Comparison of ENCODE assay signal across 13 mouse cellular contexts in the genomic region with DNA sequence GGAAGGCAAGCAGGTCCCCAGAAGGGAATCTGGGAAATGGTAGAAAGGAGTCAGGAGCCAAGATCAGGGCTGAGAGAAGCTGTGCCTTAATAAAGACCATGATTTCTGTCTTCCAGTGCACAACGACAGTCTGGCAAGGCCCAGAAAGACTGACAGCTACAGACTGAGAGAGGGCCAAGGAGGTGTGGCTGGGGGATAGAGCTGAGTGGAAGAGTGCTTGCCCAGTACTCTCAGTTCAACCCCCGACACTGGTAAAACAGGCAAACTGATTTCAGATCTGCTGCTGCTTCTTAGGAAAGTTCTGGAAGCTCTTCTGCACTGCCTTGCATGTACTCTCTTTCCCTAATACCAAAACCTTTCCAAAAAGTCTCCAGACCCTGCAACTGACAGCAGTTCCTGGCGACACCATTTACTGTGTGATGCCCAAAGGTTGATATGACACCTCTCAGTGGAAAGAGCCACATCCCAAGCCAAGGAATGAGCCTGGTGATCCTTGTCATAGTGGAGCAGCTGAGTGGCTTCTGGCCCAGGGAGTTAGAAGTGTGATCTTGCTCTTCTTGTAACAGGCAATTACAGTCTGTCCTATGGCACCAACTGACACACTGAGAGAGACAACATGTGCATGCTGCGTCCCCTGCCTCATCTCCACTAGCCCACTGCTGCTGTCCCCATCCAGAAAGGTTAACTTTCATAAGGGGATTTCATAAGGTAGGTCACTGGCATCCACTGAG. TPM values are rescaled to one million over a fixed set of nuclear protein-coding genes. Genes with fewer than 3 reads are reported as not detected.
DNase-seq lines count a peak whose midpoint lies in the region; ATAC-seq and TF ChIP-seq lines count a peak whose summit lies in the region.
"Had no signal": no experiment of that assay in that cellular context is flagged by ENCODE, and none has a peak within 500 bp of the region (broad histone marks: within the 10 kb centered on the region; RNA-seq: fewer than 3 reads in every experiment).

No protein-coding gene starts in this region.

- no peaks in the 10 kb centered on the region for H3K79me2 ChIP-seq in heart, adult 2 months (replicated peaks; ENCODE audit: control insufficient read depth, insufficient read depth, low read length)
- no peaks in the 10 kb centered on the region for H3K79me2 ChIP-seq in myocyte (ENCODE audit: control insufficient read depth, insufficient read depth)

- TF ChIP-seq EP300 in heart, adult 2 months (IDR thresholded peaks at IDR 0.05; ENCODE audit: insufficient read depth, low read depth, low read length) = no peak

- H3ac ChIP-seq in myocyte (ENCODE audit: control insufficient read depth, insufficient read length) = no peak overlapping the region

- no peaks in the 10 kb centered on the region for H3K36me3 ChIP-seq in heart, adult 2 months (ENCODE audit: control insufficient read depth, insufficient read depth, low read length)
- H3K36me3 ChIP-seq in heart, embryonic 12.5 days = no peaks in the 10 kb centered on the region
- H3K36me3 ChIP-seq in lung, embryonic 15.5 days = no peaks in the 10 kb centered on the region
- H3K36me3 ChIP-seq in myocyte (ENCODE audit: control insufficient read depth, insufficient read depth) = no peaks in the 10 kb centered on the region

- ATAC-seq in heart, embryonic 12.5 days (ENCODE audit: insufficient number of reproducible peaks, low FRiP score) = no peak
- ATAC-seq in lung, embryonic 15.5 days (ENCODE audit: borderline replicate concordance, extremely low read depth, low FRiP score, low TSS enrichment) = peak; percentile 44; the same call in 1 of the 2 replicates
- no peak for ATAC-seq in activated CD4-positive, CD25-positive, alpha-beta regulatory T cell, adult 4 months
- ATAC-seq: midbrain, embryonic 16.5 days had no signal

- intact Hi-C loops in heart, adult 2 months (cut with DNase I) = loop anchor here (5.0 kb wide), 1 partner anchor 299 kb away; no protein-coding TSS in a partner anchor
- intact Hi-C loops in gastrocnemius, postnatal 14 days (cut with DNase I; ENCODE audit: low total_unique reads) = no loop called here

- TF ChIP-seq POLR2A in heart, adult 2 months (IDR thresholded peaks at IDR 0.05; ENCODE audit: insufficient read depth, low read depth, low read length) = no peak
- no peak for TF ChIP-seq POLR2A in myocyte (IDR thresholded peaks at IDR 0.05; ENCODE audit: insufficient read length, low read depth)

- H3K4me2 ChIP-seq in heart, embryonic 12.5 days = no peak overlapping the region
- H3K4me2 ChIP-seq in lung, embryonic 15.5 days = no peak overlapping the region
- H3K4me2 ChIP-seq in myocyte (ENCODE audit: low read depth) = peak overlapping the region; percentile 34

- H3K27ac ChIP-seq in heart, adult 2 months = peak overlapping the region; percentile 72
- H3K27ac ChIP-seq in heart, embryonic 12.5 days (ENCODE audit: poor library complexity, severe bottlenecking) = no peak overlapping the region
- H3K27ac ChIP-seq in lung, embryonic 15.5 days = 0 out of 2 replicates have a peak overlapping the region, but pooled peaks have one; percentile 6
- H3K27ac ChIP-seq: macrophage had no signal

- peaks cover 17% of the 10 kb centered on the region for H3K4me1 ChIP-seq in heart, adult 2 months (ENCODE audit: control insufficient read depth, insufficient read depth, low read length)
- H3K4me1 ChIP-seq in heart, embryonic 12.5 days (replicated peaks) = 0 out of 2 replicates have a peak, but pooled peaks cover 4% of the 10 kb centered on the region
- peaks cover 26% of the 10 kb centered on the region for H3K4me1 ChIP-seq in lung, embryonic 15.5 days

- no peaks in the 10 kb centered on the region for H3K27me3 ChIP-seq in heart, adult 2 months (ENCODE audit: control insufficient read depth, insufficient read depth, low read length)
- no peaks in the 10 kb centered on the region for H3K27me3 ChIP-seq in heart, embryonic 12.5 days (replicated peaks)
- H3K27me3 ChIP-seq in lung, embryonic 15.5 days = peaks cover 23% of the 10 kb centered on the region; the same call in 1 of the 2 replicates
- peaks cover 8% of the 10 kb centered on the region for H3K27me3 ChIP-seq in myocyte (ENCODE audit: control insufficient read depth, insufficient read depth, insufficient read length)

- no peak for TF ChIP-seq CTCF in heart, adult 2 months (IDR thresholded peaks at IDR 0.05)

- WGBS in heart, adult 2 months = 52% methylated on average over 4 of the region's 4 CpGs
- WGBS in heart, embryonic 12.5 days = 65% methylated on average over 4 of the region's 4 CpGs
- 46% methylated on average over 4 of the region's 4 CpGs for WGBS in lung, embryonic 15.5 days

- H3K4me3 ChIP-seq in heart, adult 2 months = no peak overlapping the region
- no peak overlapping the region for H3K4me3 ChIP-seq in heart, embryonic 12.5 days
- no peak overlapping the region for H3K4me3 ChIP-seq in lung, embryonic 15.5 days
- H3K4me3 ChIP-seq in myocyte = no peak overlapping the region

- H3K9me3 ChIP-seq in heart, embryonic 12.5 days (replicated peaks) = no peaks in the 10 kb centered on the region
- H3K9me3 ChIP-seq in lung, embryonic 15.5 days = no peaks in the 10 kb centered on the region

- no peak overlapping the region for H3K9ac ChIP-seq in heart, adult 2 months (ENCODE audit: low read depth, low read length)
- H3K9ac ChIP-seq in heart, embryonic 12.5 days = no peak overlapping the region
- H3K9ac ChIP-seq in lung, embryonic 15.5 days = no peak overlapping the region

- DNase-seq in heart, adult 2 months = peak; percentile 35 to 39
- no peak for DNase-seq in lung, postnatal 25 days (ENCODE audit: low spot score)
- DNase-seq in gastrocnemius, postnatal 14 days = peak; percentile 35
- no peak for DNase-seq in ovary, postnatal 36 days (ENCODE audit: low spot score)
- DNase-seq: cerebellum, adult 8-10 months; right cerebral cortex, postnatal 4 days had no signal

TF ChIP-seq in myocyte, 11 proteins besides CTCF, POLR2A, EP300 and RAD21:
- TF ChIP-seq CEBPB (IDR thresholded peaks at IDR 0.05; ENCODE audit: insufficient read depth, poor library complexity, severe bottlenecking) (no peak), MYOG (IDR thresholded peaks at IDR 0.05; ENCODE audit: control insufficient read depth in 1 of 3, insufficient read depth in 1 of 3, insufficient read length in 2 of 3, low read depth in 2 of 3) (no peak), MAX (IDR thresholded peaks at IDR 0.05; ENCODE audit: low read depth) (no peak), TCF12 (IDR thresholded peaks at IDR 0.05; ENCODE audit: insufficient read depth, poor library complexity, severe bottlenecking) (no peak), TCF3 (IDR thresholded peaks at IDR 0.05; ENCODE audit: insufficient read length, low read depth) (no peak), E2F4 (IDR thresholded peaks at IDR 0.05; ENCODE audit: insufficient read depth) (no peak), MYOD1 (IDR thresholded peaks at IDR 0.05; ENCODE audit: control insufficient read depth in 1 of 3, insufficient read length in 2 of 3, low read depth in 2 of 3) (no peak), REST (IDR thresholded peaks at IDR 0.05; ENCODE audit: insufficient read depth, insufficient read length) (no peak), USF1 (IDR thresholded peaks at IDR 0.05; ENCODE audit: low read depth) (no peak), SRF (IDR thresholded peaks at IDR 0.05; ENCODE audit: control insufficient read depth, insufficient read length, low read depth) (no peak), POLR2AphosphoS2 (IDR thresholded peaks at IDR 0.05; ENCODE audit: insufficient read length, low read depth) (no peak)
TF ChIP-seq in myocyte: peak in this region for 0.

RNA-seq across cellular contexts. Expression of a gene that starts 43.8 kb away (rescaled TPM):
- 10 to 100 TPM in 1 of 2 experiments, 1 to 10 TPM in 1; 7.8 to 10.2 TPM for total RNA-seq in heart, adult 2 months (2021)
- 7.3 and 17.5 TPM in 2 replicates for polyA plus RNA-seq in heart, adult 2 months (2012; rRNA removed)
- polyA plus RNA-seq in heart, embryonic 12.5 days (2016; fragmentation: Nextera tagmentation; extraction: Ambion mirVana) = 4.8 TPM in 2 replicates
- polyA plus RNA-seq in lung, embryonic 15.5 days (2015; fragmentation: Nextera tagmentation; extraction: Ambion mirVana) = 7.0 and 7.4 TPM in 2 replicates
- 1 to 10 TPM; 7.2 to 9.5 TPM for total RNA-seq in gastrocnemius, postnatal 14 days (2021)
- 13.3 TPM for polyA plus RNA-seq in myocyte (2012; fragmentation: generic; extraction: Trizol)
- polyA plus RNA-seq in activated CD4-positive, CD25-positive, alpha-beta regulatory T cell, adult 4 months (2017; shearing (Covaris generic)) = 1 to 10 TPM; 6.8 to 7.1 TPM

RNA-seq across cellular contexts. Expression of a gene that starts 50.7 kb away (rescaled TPM):
- under 1 TPM; 0.34 to 0.41 TPM for total RNA-seq in heart, adult 2 months (2021)
- 0.02 TPM in 1 of 2 replicates, not detected in the other for polyA plus RNA-seq in heart, adult 2 months (2012; rRNA removed)
- polyA plus RNA-seq in heart, embryonic 12.5 days (2016; fragmentation: Nextera tagmentation; extraction: Ambion mirVana) = 1.4 and 1.6 TPM in 2 replicates
- polyA plus RNA-seq in lung, embryonic 15.5 days (2015; fragmentation: Nextera tagmentation; extraction: Ambion mirVana) = 0.88 and 0.93 TPM in 2 replicates
- under 1 TPM; 0.18 to 0.31 TPM for total RNA-seq in gastrocnemius, postnatal 14 days (2021)
- polyA plus RNA-seq in myocyte (2012; fragmentation: generic; extraction: Trizol) = not detected
- polyA plus RNA-seq in activated CD4-positive, CD25-positive, alpha-beta regulatory T cell, adult 4 months (2017; shearing (Covaris generic)) = under 1 TPM; 0.12 to 0.25 TPM
- total RNA-seq: hematopoietic stem cell, adult 5-6 weeks had no signal
- polyA plus RNA-seq: macrophage had no signal

Comparison
In these comparisons a context has a peak if more than half of its experiments do, and no peak if none do; other contexts are left out.
1. DNase-seq: peak in heart, adult 2 months (2 of 2) and gastrocnemius, postnatal 14 days (single experiment); none in lung, postnatal 25 days (single experiment) and ovary, postnatal 36 days (single experiment).